Mouse (Mus musculus): ENCODE measurements at regions not wholly inside any gene's neighbourhood (a gene's known extent, or its start where the extent isn't known, plus 50 kb on each side); places are given as distances from the start of the nearest gene placed in this dataset.

DNA sequence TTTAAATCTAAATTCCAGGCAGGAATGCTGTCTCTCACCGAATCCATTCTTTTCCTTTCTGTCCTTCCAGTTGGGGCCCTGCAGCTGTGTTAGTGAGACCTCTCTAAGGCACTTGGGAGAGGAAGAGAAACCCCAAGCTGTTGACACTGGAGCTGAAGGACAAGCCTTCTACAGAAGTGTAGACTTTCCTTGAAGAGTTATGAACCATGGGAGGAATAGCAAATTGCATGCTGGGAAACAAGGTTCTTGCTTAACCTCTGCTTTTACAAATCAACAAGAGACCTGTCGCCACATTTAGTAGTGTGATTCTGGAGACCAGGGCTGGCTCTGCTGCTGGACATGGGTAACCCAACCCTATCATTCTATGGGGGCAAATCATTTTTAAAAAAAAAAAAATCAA lies 200.8 kb upstream of the Sash1 start:
- no peak for DNase-seq (ENCODE audit: low read depth, low spot score)

GRCm38 (mm10) chr10:9085441-9085840 lies 199.6 kb upstream of the Sash1 start:
- DNase-seq (ENCODE audit: low read depth, low spot score): no peak

DNA sequence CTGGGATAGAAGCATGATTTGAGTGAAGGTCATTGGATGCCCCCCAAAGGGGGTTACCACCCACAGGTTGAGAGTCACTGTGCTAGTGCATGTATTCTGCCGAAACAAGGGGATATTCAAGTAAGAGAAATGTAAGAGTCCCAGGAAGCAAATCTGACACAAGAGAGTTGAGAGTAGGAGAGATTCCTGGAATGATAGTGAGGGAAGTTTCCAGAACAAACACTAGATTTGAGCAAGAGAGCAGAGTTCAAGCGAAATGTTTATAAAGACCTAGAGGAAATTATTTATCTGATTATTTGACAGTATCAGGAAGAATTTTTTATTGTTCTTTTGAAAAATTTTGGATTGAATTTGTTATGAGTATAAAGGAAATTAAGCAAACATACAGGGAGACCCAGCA lies 189.0 kb upstream of the Sash1 start:
- DNase-seq (ENCODE audit: low read depth, low spot score): no peak

DNA sequence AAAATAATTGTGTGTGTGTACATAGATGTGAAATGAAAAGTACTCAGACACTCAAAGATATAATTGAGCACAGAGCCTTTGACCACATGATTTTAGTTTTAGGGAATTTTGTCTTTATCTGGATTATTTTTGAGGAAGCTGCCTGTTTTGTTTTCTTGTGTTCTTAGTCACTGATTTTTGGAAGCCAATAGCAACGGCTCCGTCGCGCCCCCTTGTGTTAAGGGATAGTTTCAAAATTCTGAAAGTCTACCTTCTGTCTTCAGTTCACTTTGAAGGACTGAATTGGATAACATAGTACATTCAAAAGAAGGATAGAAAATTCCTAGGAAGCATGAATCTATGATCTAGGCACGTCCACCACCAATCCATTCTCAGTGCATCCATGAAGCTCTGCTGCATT lies 185.8 kb upstream of the Sash1 start:
- DNase-seq (ENCODE audit: low read depth, low spot score): peak; percentile 5

- no peak for DNase-seq (ENCODE audit: low read depth, low spot score)
Observed at GRCm38 (mm10) chr10:9069608-9070190, 183.8 kb upstream of the Sash1 start.

GRCm38 (mm10) chr10:9066566-9066965 lies 180.7 kb upstream of the Sash1 start:
- no peak for DNase-seq (ENCODE audit: low read depth, low spot score)

DNA sequence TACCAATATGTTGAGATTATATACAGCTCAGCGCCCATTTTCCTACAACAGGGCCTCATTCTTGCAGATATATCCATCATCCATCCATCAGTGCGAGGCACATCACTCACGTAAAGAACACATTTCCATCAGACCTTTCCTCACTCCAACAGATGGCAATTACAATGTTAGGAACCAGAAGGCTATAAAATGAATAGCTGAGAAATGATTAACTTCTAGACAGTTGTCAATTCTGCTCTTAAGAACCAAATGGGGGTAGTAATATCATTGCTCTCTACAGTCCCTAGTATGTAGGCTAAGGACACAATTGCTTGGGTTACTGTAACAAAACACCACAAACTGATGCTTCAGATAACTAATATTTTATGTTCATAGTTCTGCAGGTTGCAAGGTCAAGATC lies 176.1 kb upstream of the Sash1 start:
- DNase-seq (ENCODE audit: low read depth, low spot score): no peak

GRCm38 (mm10) chr10:9055274-9055673 lies 169.4 kb upstream of the Sash1 start:
- DNase-seq (ENCODE audit: low read depth, low spot score): no peak

- peak; percentile 22 for DNase-seq (ENCODE audit: low read depth, low spot score)
Observed at GRCm38 (mm10) chr10:9053371-9053770, 167.5 kb upstream of the Sash1 start.

DNA sequence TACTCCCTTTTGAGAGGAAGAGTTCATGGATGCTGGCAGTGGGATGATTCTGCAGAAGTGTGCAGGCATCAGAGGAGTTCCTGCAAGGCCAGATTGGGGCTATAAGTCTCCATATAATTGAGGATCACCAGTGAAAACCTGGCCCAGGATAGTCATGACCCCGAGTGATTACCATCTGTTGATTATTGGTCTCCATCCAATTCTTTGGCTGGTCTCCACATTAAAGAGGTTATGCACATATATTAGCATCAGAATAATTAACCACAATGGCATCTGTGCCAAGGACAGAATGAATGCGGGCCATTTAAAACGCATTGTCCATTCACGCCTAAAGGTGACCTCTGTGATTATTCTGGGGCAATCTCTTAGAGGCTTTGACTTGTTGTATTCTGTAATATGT lies 161.5 kb upstream of the Sash1 start:
- DNase-seq (ENCODE audit: low read depth, low spot score): no peak

GRCm38 (mm10) chr10:9044746-9045370 lies 159.0 kb upstream of the Sash1 start:
- no peak for DNase-seq (ENCODE audit: low read depth, low spot score)

DNA sequence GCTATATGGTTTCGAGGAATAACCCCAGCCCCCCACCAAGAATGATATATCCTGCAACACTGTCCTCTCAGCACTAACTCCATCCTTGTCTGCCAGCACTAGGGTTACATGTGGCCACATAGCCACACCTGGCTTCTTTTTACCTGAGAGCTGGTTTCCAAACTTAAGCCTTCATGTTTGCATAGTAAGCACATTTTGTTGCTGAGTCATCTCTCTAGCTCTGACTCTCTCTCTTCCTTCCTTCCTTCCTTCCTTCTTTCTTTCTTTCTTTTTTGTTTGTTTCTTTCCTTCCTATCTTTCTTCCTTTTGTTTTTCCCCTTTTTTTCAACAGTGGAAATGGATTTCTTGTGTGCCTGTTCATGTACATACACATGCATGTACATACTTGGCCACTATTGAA lies 157.6 kb upstream of the Sash1 start:
- DNase-seq (ENCODE audit: low read depth, low spot score): no peak

DNA sequence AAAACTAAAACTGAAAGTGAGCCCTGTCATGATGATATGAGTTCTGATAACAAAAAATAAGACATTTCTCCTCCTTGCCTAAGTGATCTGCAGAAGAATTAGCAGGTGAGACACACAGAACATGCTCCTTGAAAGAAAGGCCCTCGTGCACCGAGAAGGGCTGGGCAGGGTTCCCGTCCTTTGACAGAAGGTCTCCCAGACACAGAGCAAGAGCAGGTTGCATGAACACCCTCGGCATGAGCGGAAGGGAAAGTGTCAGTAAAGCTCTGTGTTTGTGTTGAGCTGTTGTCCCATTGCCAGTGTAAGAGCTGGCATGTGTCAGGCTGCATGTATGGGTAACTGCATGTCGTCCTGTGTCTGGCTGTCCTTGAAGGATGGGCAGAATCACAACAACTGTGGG lies 144.6 kb upstream of the Sash1 start:
- DNase-seq (ENCODE audit: low read depth, low spot score): no peak

- no peak for DNase-seq (ENCODE audit: low read depth, low spot score)
Observed at GRCm38 (mm10) chr10:9029506-9029905, 143.6 kb upstream of the Sash1 start.

DNA sequence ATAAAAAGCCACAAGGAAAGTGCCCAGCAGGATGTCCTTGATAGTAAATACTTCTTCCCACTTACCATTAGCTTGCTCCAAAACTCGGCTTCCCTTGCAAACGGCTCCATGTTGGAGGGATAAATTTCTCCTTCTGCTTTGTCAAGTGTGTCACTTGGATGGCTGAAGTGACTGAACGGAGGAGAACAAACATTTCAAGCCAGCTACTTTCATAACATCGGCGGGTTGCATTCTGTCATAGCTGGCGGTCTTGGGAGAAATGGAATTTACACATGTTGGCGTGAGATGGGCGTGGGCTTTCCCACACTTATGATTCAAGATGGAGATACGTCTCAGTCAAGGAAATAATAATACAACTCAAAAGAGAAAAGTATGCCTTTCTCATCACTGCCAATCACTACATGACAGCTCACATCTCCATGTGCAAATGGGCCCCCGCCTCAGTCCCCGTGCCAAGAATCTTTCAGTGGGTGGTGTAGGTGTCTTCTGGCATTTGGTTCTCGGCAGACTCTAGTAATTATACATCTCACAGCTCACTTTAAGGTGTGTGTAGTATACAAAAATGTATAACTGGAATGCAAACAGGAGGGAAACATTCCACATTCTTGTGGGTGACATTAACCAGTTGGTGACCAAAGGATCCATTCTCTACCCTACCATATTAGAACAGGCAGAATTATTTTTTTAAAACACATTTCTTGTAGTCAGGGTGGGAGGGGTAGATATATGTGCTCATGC lies 141.4 kb upstream of the Sash1 start:
- DNase-seq (ENCODE audit: low read depth, low spot score): no peak

- DNase-seq (ENCODE audit: low read depth, low spot score): no peak
Observed at GRCm38 (mm10) chr10:9014810-9015505, 129.1 kb upstream of the Sash1 start.

DNA sequence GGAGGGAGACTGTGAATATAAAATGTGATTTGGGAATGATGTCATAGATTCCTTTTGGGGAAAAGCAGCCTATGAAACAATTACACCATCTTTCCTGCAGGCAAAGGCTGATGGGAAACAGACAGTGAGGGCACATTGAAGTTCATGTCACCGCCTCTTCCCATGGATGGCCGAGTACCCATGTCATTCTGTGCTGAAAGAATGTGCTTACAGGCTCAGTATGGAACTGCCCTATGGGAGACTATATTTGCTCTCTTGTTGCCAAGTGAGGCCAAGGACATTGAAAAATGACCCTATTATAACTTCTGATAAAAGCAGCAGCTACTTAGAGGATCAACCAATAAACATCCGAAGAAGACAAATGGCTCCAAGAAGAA lies 127.7 kb upstream of the Sash1 start:
- no peak for DNase-seq (ENCODE audit: low read depth, low spot score)

DNA sequence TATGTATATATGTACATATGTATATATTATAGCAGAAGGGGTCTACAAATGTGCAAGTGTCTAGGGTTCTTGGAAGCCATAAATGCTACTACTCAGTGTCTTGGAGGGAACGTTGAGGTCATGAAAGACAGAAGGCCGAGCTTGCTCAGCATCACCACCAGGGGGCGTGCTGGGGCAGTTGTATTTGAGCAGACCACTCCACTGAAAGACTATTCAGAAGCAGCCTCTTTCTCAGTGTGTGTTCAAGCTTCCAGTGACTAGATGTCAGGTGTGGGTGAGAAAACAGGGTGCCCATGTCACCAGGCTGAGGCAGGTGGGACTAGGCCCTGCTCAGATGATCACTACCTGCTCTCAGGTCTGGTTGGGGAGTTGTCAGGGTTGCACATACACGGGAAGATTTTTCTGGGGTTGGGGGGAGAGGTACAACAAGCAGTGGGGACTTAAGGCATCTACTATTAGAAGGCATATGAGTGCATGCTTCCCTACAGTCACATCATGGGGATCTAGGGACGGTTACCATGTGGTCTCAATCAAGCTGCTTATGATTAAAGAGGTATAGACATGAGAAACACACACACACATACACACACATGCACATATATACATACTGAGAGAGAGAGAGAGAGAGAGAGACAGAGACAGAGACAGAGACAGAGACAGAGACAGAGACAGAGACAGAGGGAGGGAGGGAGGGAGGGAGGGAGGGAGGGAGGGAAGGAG lies 127.1 kb upstream of the Sash1 start:
- DNase-seq (ENCODE audit: low read depth, low spot score): peak; percentile 35

DNA sequence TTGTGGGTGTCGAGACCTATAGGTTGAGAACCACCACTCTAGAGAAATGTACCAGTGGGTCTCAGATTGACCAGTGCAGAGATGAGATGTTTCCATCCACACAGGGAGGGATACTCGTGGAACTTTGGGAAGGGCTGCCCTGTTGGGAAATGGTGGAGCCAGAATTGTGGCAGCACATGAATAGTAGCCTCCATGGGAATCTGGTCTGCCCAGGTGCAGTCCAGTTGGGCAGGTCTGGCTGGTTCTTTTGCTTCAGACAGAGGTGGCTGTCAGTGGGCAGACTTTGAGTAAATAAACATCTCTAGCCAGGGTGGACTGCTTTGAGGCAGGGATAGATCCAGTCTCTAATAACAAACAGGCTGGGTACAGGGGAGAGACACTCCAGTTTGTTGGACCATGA lies 126.0 kb upstream of the Sash1 start:
- no peak for DNase-seq (ENCODE audit: low read depth, low spot score)

GRCm38 (mm10) chr10:9010191-9010590 lies 124.3 kb upstream of the Sash1 start:
- DNase-seq (ENCODE audit: low read depth, low spot score): no peak

GRCm38 (mm10) chr10:9005140-9005909 lies 119.5 kb upstream of the Sash1 start:
- no peak for DNase-seq (ENCODE audit: low read depth, low spot score)
